Mouse (Mus musculus) gastrocnemius, adult 18-20 months (tissue): Measurements from ENCODE around the gene Sec24a. TPM values are rescaled to one million over a fixed set of nuclear protein-coding genes. Genes with fewer than 3 reads are reported as not detected.
"Not testable (repeated sequence)": the region's sequence is repeated elsewhere in the genome, so short reads cannot be mapped to it uniquely, and the experiment has no call there.

Experiments used
- DNase-seq: peaks from one replicate; pipeline ENCODE4 v3.0.0; 2021; ENCODE audit warnings: low spot score
- total RNA-seq, 2 experiments: library from RNA; stranded (reverse); gene quantifications; 2 replicates each; pipeline ENCODE4 v1.2.3; 2021

Gene Sec24a
- total RNA-seq, 2 experiments from 2014 or later: 32.4 to 42.5 TPM

DNA sequence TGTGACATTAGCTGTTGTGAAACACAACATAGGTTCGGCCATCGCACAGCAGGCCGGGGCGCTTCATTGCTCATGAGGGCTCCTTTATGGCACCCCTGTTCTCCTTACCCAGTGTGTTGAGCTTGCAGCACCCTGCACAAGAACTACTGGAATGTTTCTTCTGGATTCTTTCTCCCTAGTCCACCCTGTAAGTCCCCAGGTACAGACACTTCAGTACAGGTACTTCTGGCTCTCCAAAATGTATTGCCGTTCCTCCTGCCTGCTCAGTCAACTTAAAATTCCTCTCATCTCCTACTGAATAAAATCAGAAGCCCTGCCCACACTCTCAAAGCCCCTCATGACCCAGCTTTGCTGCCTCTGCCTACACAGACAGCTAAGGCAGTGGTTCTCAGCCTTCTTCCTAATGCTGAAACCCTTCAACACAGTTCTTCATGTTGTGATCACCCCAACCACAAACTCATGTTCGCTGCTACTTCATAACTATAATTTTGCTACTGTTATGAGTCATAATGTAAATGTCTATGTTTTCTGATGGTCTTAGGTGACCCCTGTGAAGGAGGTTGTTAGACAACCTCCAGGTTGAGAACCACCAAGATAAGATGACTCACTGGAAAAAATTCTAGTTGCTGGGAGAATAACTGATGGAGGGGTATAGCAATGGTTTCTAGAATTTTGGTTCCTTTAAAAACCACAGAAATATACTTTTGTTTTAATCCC lies 3.3 kb downstream of the Sec24a start:
- DNase-seq: no peak

DNA sequence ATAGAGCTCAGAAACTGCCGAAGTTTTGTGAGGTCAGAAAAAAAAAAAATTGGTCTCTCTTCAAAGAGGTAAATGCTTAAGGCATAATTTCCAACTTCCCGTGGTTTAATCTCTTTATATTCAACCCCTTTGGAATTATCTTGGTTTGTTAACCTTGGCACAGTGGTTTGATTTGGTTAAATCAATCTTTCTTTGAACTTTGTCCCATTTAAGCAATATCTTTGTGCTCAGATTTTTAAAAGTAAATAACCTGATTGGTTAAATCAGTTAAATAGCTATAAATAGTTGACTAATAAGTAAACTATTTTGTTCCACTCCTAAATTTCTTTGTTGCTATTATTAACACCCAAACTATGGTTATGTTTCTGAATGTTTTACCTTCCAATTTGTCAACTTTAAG lies 4.2 kb downstream of the Sec24a start:
- DNase-seq: no peak

- DNase-seq: not testable (repeated sequence)
These were observed 5.2 kb downstream of the Sec24a start for GRCm38 (mm10) chr11:51758207-51758606.

DNA sequence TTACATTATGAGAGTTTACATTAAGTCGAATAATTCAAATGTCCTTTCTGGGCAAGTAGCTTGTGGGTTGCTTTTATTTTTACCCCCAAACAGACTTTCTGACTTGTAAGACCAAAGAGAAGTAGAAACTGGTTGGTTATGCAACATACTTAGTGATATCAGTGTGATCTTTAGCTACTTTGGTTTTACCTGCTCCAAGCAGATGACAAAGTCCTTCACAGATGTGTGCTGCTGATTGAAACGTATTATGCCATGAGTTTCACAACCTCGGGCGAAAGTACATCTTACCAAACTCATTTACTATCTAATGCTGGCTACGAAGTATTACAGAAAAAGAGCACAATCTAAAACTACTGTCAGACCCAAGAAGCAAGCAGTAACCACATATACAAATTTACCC lies 5.8 kb downstream of the Sec24a start:
- DNase-seq: no peak

DNA sequence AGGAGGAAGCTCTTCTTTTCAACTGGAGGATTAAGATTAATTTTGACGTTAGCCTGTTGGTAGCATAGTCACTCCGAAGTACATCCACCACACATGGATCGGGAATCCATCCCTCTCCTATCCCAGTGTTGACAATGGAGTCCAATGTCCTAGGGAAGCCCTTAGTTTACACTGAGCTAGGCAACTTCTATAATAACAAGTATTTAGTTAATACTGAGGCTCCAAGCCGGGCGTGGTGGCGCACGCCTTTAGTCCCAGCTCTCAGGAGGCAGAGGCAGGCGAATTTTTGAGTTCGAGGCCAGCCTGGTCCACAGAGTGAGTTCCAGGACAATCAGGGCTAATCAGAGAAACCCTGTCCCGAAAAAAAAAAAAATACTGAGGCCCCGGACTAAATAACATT lies 6.4 kb downstream of the Sec24a start:
- DNase-seq: no peak

GRCm38 (mm10) chr11:51756352-51756771 lies 7.1 kb downstream of the Sec24a start:
- peak; percentile 96 for DNase-seq

- peak; percentile 46 for DNase-seq
These were observed 7.7 kb downstream of the Sec24a start for GRCm38 (mm10) chr11:51755621-51756311.

DNA sequence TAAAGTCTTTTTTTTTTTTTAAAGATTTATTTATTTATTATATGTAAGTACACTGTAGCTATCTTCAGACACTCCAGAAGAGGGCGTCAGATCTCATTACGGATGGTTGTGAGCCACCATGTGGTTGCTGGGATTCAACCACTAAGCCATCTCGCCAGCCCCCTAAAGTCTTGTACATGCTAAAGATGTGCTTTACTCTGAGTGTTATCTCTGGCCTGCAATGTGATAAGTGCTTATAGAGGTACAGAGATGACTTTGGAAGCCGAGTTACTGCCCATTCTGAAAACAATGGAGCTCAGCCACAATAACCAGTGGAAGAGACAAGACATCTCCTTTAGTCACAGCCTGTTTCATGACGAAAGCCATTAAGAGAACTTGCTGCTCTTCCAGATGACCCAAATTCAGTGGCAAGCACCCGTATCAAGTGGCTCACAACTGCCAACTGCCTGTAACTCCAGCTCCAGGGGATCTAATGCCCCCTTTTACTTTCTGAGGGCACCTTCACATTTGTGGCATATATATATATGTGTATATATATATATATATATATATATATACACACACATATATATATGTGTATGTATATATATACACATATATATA lies 11.7 kb downstream of the Sec24a start:
- peak; percentile 72 for DNase-seq

DNA sequence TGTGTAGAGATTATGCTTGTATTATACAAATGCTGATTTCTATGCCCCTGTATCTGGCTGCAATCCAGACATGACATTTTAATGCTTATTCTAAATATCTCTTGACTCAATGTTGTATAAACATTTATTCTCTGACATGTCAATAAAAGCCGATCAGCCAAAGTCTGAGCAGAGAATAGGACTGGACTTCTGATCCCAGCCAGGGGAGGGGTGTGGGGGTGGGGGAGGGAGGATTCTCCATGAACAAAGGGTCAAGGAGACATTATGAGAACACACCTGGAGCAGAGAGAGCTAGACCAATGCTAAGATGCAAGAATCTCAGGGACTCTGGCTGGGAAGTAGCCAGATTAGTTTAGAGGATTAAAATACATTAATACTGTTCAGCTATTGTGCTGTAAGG lies 17.3 kb downstream of the Sec24a start:
- no peak for DNase-seq

- no peak for DNase-seq
These were observed 22.7 kb downstream of the Sec24a start for GRCm38 (mm10) chr11:51740701-51741100.

DNA sequence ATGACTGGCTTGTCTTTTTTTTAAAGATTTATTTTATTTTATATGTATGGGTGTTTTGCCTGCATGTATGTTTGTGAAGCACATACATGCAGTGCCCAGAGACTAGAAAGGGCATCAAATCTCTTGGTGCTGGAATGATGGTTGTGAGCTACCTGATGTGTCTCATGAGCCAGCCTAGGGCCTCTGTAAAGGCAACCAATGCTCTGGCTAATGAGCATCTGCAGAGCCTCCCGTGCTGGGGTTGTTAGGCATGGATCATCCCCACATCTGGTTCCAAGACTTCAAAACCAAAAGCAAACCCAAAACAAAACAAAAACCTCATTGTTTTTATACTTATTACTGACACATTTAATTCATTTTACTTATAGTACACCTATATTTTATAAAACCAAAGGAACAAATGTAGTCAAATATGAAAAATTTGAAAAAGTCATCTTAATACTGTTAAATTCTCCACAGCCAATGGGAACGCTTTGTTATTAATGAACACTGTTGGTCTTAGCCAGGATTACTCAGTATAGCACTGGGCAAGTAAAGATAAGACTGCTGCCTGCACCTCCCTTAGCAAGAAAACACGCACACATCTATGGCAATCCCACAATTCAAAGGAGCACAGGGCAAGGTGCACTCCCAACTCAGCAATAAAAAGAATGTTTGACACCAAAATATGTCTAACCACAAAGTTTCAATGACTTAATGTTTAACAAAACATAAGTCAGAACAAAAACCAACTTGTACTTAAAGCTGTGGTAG lies 24.6 kb downstream of the Sec24a start:
- no peak for DNase-seq

DNA sequence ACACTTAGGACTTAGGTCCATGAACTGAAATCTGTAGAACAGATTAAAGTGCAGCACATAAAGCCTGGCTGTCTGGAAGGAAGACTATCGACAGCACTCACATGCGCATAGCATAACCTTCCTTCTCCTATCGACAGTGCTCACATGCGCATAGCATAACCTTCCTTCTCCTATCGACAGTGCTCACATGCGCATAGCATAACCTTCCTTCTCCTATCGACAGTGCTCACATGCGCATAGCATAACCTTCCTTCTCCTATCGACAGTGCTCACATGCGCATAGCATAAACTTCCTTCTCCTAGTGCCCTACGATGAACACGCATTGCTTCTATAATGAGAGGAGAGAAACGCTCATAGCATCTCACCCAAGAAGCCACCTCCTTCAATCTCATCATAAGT lies 29.2 kb downstream of the Sec24a start:
- not testable (repeated sequence) for DNase-seq

DNA sequence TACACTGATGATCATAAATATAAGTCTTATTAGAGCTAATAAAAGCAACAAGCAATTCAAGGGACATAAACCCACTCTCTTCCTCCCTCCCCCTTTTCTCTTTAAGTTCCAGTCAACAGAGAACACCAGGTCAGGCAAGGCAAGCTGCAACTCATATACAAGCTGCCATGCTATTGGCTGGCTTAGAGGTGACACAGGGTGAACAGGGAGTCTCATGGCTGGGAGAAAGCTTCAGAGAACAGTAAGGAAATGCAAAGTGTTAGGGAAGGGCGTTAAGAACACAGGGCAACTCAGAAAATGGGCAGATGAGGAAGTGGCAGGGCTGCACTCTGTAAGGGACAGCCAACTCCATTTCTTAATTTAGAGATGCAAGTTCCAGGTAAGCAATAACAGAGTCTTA lies 30.6 kb downstream of the Sec24a start:
- no peak for DNase-seq

- DNase-seq: no peak
These were observed 42.4 kb downstream of the Sec24a start for GRCm38 (mm10) chr11:51721066-51721465.

DNA sequence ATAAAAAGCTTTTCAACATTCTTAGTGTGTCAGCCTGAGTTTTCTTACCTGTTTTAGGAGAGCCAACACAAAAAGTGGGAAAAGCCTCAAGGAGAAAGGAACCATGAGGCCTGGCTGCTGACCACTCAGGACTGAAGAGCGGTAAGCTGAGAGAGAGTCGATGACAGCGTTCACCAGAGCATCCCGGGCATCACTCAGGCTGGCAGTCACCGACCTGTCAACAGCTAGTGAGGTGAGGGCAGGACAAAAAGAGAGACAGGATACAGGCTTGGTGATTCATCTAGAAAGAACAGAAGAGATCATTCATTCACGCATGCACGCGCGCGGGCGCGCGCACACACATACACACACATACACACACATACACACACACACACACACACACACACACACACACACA lies 56.4 kb downstream of the Sec24a start:
- DNase-seq: no peak

DNA sequence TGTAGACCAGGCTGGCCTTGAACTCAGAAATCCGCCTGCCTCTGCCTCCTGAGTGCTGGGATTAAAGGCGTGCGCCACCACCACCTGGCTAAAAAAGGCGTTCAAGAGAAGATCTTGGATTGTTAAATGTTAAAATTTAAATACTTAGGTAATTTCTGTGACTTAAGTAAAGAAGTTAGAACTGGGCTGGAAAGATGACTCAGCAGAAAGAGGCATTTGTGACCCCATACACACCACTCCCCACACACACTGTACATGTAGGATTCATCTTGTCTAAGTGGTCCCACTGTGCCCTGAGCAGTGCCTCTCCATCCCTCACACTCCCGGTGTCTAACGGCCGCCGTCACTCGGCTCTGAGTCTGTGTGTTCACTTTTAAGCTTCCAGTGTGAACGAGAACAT lies 57.0 kb downstream of the Sec24a start:
- no peak for DNase-seq

GRCm38 (mm10) chr11:51703379-51703998 lies 59.9 kb downstream of the Sec24a start:
- DNase-seq: no peak

- no peak for DNase-seq
These were observed 60.6 kb downstream of the Sec24a start for GRCm38 (mm10) chr11:51702831-51703230.

DNA sequence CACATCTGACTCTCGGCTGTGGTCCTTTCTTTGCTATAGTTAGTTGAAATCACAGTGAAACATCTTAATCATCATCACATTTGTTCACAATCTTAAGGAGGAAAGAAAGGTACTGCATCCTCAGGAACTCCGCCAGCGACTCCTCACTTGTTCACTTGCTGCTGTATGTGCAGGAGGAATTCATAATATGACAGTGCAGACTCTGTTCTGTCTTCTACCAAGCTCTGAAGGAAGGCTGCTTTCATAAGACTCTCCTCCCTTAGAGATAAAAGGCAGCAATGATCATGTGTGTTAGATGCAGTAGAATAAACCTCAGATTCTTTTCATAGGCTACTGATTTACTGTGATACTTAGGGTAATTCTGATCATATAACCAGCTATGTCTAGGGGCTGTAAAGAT lies 68.5 kb downstream of the Sec24a start:
- DNase-seq: no peak

- DNase-seq: not testable (repeated sequence)
These were observed 72.8 kb downstream of the Sec24a start for GRCm38 (mm10) chr11:51690597-51690996.

DNA sequence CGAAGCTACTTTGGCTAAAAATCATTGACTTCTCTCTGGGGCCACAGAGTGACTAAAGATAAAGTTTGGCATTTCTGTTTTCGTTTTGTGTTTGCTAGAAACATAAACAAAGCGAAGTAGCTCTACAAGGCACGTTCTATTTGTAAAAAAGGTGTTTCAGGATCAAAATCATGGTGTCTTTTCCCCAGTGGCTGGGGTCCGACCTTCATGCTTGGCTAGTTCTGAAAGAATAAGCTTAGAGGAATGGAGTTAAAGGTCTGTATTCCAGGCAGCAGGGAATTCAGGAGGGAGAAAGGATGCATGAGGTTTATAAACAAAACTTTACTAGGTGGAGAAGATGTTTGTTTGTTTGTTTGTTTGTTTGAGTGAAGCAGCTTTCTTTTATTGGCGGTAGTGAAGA lies 74.1 kb downstream of the Sec24a start:
- DNase-seq: no peak
